Mouse (Mus musculus) hindbrain, embryonic 16.5 days (tissue): ENCODE results near the gene Zer1. TPM values are rescaled to one million over a fixed set of nuclear protein-coding genes. Genes with fewer than 3 reads are reported as not detected.
A peak's percentile ranks its signal among the peaks of the same experiment; 100 is the strongest.
"Not testable (repeated sequence)": the region's sequence is repeated elsewhere in the genome, so short reads cannot be mapped to it uniquely, and the experiment has no call there.

Experiments
- ATAC-seq: fragments of 200-750 bp; cut with Nextera tagmentation; 2 replicates; pipeline ENCODE4 v1.8.0; 2017; ENCODE audit warnings: moderate TSS enrichment, moderate library complexity
- H3K27ac ChIP-seq: fragments of 300-500 bp; sonication (generic); 2 replicates; pipeline ENCODE4 v1.5.1; 2014; ENCODE audit warnings: low read depth, mild to moderate bottlenecking, control low read depth, low read length, moderate library complexity
- H3K27me3 ChIP-seq: fragments of 300-500 bp; sonication (generic); replicated peaks from 2 replicates; pipeline ENCODE4 v1.6.1; 2014; ENCODE audit warnings: low read length; ENCODE audit not compliant: control insufficient read depth, insufficient read depth
- H3K36me3 ChIP-seq: fragments of 300-500 bp; sonication (generic); 2 replicates; pipeline ENCODE4 v1.6.1; 2014; ENCODE audit warnings: mild to moderate bottlenecking, low read length, moderate library complexity, mixed read lengths; ENCODE audit not compliant: control insufficient read depth, insufficient read depth
- H3K4me1 ChIP-seq: fragments of 300-500 bp; sonication (generic); 2 replicates; pipeline ENCODE4 v1.6.1; 2014; ENCODE audit warnings: low read depth, low read length; ENCODE audit not compliant: control insufficient read depth, insufficient read depth
- H3K4me2 ChIP-seq: fragments of 300-500 bp; sonication (generic); 2 replicates; pipeline ENCODE4 v1.6.1; 2014; ENCODE audit warnings: mild to moderate bottlenecking, low read length, control low read depth, moderate library complexity
- H3K4me3 ChIP-seq: fragments of 300-500 bp; sonication (generic); 2 replicates; pipeline ENCODE4 v1.5.1; 2014; ENCODE audit warnings: mild to moderate bottlenecking, low read length, control low read depth, moderate library complexity
- H3K9ac ChIP-seq: fragments of 300-500 bp; sonication (generic); 2 replicates; pipeline ENCODE4 v1.6.1; 2014; ENCODE audit warnings: low read depth, mild to moderate bottlenecking, control low read depth, low read length, moderate library complexity
- H3K9me3 ChIP-seq: fragments of 300-500 bp; sonication (generic); 2 replicates; pipeline ENCODE4 v1.6.1; 2014; ENCODE audit warnings: mild to moderate bottlenecking, low read length, moderate library complexity; ENCODE audit not compliant: control insufficient read depth
- WGBS: fragments of 180-500 bp; shearing (Covaris S2); extraction: QIAGEN DNeasy Blood & Tissue Kit; methylation state at CpG from one replicate; pipeline ENCODE4 v1.1.7; 2014; 5-methylcytosine and 5-hydroxymethylcytosine counted together
- polyA plus RNA-seq: library from polyadenylated mRNA; unstranded; fragments of >200 nt; fragmentation: Nextera tagmentation; extraction: Ambion mirVana; gene quantifications from 2 replicates; pipeline ENCODE4 v1.2.1, GENCODE M21; 2015

Zer1 gene
- polyA plus RNA-seq, 1 experiment from 2014 or later = 10.4 TPM

GRCm38 (mm10) chr2:30152616-30153015 is 28.2 kb upstream of the Zer1 start:
- ATAC-seq = no peak
- Histone ChIP-seq H3K27ac (no peak overlapping the region), H3K36me3 (peaks cover 28% of the 10 kb centered on the region), H3K27me3 (no peaks in the 10 kb centered on the region), H3K4me3 (no peak overlapping the region), H3K4me1 (no peaks in the 10 kb centered on the region), H3K9ac (no peak overlapping the region), H3K9me3 (no peaks in the 10 kb centered on the region), H3K4me2 (no peak overlapping the region)
- 76% methylated on average over 8 of the region's 8 CpGs for WGBS

- H3K36me3 ChIP-seq = peaks cover 36% of the 10 kb centered on the region
- H3K4me3 ChIP-seq = no peak overlapping the region
- no peaks in the 10 kb centered on the region for H3K4me1 ChIP-seq
- no peaks in the 10 kb centered on the region for H3K9me3 ChIP-seq
- no peak overlapping the region for H3K4me2 ChIP-seq
- WGBS = 84% methylated on average over 11 of the region's 11 CpGs
- ATAC-seq = no peak
- H3K27ac ChIP-seq = no peak overlapping the region
- H3K27me3 ChIP-seq = no peaks in the 10 kb centered on the region
- no peak overlapping the region for H3K9ac ChIP-seq
Measured at GRCm38 (mm10) chr2:30151840-30152239, 27.5 kb upstream of the Zer1 start.

DNA sequence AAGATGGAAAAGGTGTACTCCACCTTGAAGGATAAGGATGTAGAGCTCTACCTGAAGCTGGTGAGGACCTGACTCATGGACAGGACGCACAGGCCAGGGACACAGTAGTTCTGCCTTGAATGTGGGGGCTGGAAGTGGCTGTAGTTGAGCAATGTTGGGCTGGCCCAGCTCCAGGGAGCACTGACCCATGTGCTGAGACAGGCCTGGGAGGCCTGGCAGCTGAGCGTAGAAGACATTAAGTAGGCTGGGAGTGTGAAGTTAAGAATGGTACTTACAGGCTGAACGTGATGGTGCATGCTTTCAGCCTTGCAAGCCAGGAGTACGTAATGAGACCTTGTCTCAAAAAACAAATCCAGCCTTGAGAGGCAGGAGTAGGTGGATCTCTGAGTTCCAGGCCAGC is 23.1 kb upstream of the Zer1 start:
- no peaks in the 10 kb centered on the region for H3K9me3 ChIP-seq
- H3K27me3 ChIP-seq = no peaks in the 10 kb centered on the region
- H3K4me2 ChIP-seq = no peak overlapping the region
- H3K36me3 ChIP-seq = peaks cover 47% of the 10 kb centered on the region
- ATAC-seq = no peak
- no peak overlapping the region for H3K4me3 ChIP-seq
- no peak overlapping the region for H3K27ac ChIP-seq
- no peaks in the 10 kb centered on the region for H3K4me1 ChIP-seq
- no peak overlapping the region for H3K9ac ChIP-seq
- 93% methylated on average over 4 of the region's 4 CpGs for WGBS

- no peak for ATAC-seq
- Histone ChIP-seq H3K27me3 (no peaks in the 10 kb centered on the region), H3K36me3 (peaks cover 45% of the 10 kb centered on the region), H3K4me3 (no peak overlapping the region), H3K4me2 (no peak overlapping the region), H3K9ac (no peak overlapping the region), H3K4me1 (no peaks in the 10 kb centered on the region), H3K27ac (no peak overlapping the region), H3K9me3 (no peaks in the 10 kb centered on the region)
- 95% methylated on average over 4 of the region's 4 CpGs for WGBS
Measured at GRCm38 (mm10) chr2:30144436-30144835, 20.1 kb upstream of the Zer1 start.

DNA sequence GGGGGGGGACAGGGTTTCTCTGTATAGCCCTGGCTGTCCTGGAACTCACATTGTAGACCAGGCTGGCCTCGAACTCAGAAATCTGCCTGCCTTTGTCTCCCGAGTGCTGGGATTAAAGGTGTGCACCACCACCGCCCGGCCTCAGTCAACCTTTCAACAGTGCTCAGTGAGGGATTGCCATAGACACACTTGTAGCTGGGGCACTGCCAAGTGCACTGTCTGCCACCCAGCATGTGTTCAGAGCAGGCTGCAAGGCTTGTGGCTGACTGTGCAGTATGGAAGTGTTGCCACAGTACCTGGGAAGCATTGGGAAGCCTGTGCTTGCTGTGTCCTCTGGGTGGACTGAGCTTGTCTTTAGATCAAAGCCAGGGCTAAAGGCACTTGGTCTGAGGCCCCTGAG is 15.6 kb upstream of the Zer1 start:
- not testable (repeated sequence) for ATAC-seq, H3K4me3 ChIP-seq
- WGBS = 80% methylated on average over 4 of the region's 4 CpGs

DNA sequence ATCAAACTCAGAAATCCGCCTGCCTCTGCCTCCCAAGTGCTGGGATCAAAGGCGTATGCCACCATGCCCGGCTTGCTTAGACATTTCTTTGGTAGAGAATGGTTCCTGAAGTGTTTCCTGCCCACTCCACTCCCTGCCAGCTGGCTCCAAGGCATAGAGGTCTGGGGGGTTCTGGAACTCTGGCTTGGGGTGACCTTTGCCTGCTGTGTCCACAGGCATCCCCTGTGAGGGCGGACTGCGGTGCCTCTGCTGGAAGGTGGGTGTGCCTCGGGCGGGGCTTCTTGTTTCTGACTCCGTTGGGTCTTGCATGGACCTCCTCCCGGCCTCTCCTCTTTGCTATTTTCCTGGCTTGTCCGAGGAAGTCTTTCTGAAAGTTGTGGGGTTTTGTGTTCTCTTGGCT is 12.1 kb upstream of the Zer1 start:
- peaks cover 20% of the 10 kb centered on the region for H3K4me1 ChIP-seq
- H3K4me2 ChIP-seq = no peak overlapping the region
- no peak overlapping the region for H3K27ac ChIP-seq
- no peak overlapping the region for H3K9ac ChIP-seq
- H3K9me3 ChIP-seq = no peaks in the 10 kb centered on the region
- no peak for ATAC-seq
- no peak overlapping the region for H3K4me3 ChIP-seq
- H3K36me3 ChIP-seq = peaks cover 8% of the 10 kb centered on the region
- no peaks in the 10 kb centered on the region for H3K27me3 ChIP-seq
- 92% methylated on average over 10 of the region's 10 CpGs for WGBS

More for the DNA sequence above, 15.6 kb upstream of the Zer1 start:
- H3K27me3 ChIP-seq, H3K9ac ChIP-seq, H3K4me1 ChIP-seq, H3K4me2 ChIP-seq, H3K9me3 ChIP-seq, H3K27ac ChIP-seq: not testable (repeated sequence)
- peaks cover 24% of the 10 kb centered on the region for H3K36me3 ChIP-seq

- Histone ChIP-seq H3K9me3 (no peaks in the 10 kb centered on the region), H3K4me3 (peak overlapping the region; percentile 90), H3K4me2 (peak overlapping the region; percentile 98), H3K9ac (peak overlapping the region; percentile 87), H3K27me3 (no peaks in the 10 kb centered on the region), H3K4me1 (peaks cover 20% of the 10 kb centered on the region), H3K36me3 (no peaks in the 10 kb centered on the region; the same call in 1 of the 2 replicates), H3K27ac (no peak overlapping the region)
- 46% methylated on average over 10 of the region's 10 CpGs for WGBS
- ATAC-seq = no peak
Measured at GRCm38 (mm10) chr2:30134928-30135620, 10.7 kb upstream of the Zer1 start.

GRCm38 (mm10) chr2:30134378-30134711 is 10.0 kb upstream of the Zer1 start:
- Histone ChIP-seq H3K4me1 (peaks cover 20% of the 10 kb centered on the region), H3K27ac (peak overlapping the region; percentile 85), H3K27me3 (no peaks in the 10 kb centered on the region), H3K9me3 (no peaks in the 10 kb centered on the region), H3K36me3 (no peaks in the 10 kb centered on the region; the same call in 1 of the 2 replicates), H3K4me2 (peak overlapping the region; percentile 98), H3K9ac (peak overlapping the region; percentile 87), H3K4me3 (peak overlapping the region; percentile 90)
- ATAC-seq = 0 out of 2 replicates have a peak, but pooled peaks have one; percentile 5
- WGBS = 22% methylated on average over 6 of the region's 6 CpGs

- Histone ChIP-seq H3K4me1 (peaks cover 20% of the 10 kb centered on the region), H3K27ac (peak within 1 kb of the TSS; percentile 85), H3K9ac (peak within 1 kb of the TSS; percentile 87), H3K4me3 (peak within 1 kb of the TSS; percentile 90), H3K36me3 (no peaks in the 10 kb centered on the region; the same call in 1 of the 2 replicates), H3K4me2 (peak within 1 kb of the TSS; percentile 98), H3K27me3 (no peaks in the 10 kb centered on the region), H3K9me3 (no peaks in the 10 kb centered on the region)
- ATAC-seq = peak; percentile 96
- WGBS = under 1% methylated on average over 44 of the region's 46 CpGs
Measured at GRCm38 (mm10) chr2:30133613-30134377, 9.4 kb upstream of the Zer1 start, which contains the start of gene Tbc1d13. Gene Tbc1d13 (plus strand): TSS chr2:30133746.
